Mouse (Mus musculus): Measurements from ENCODE around the gene Bmp4. TPM values are rescaled to one million over a fixed set of nuclear protein-coding genes. Genes with fewer than 3 reads are reported as not detected.

Gene Bmp4
- polyA plus RNA-seq, 1 experiment from 2014 or later = 10.3 TPM

DNA sequence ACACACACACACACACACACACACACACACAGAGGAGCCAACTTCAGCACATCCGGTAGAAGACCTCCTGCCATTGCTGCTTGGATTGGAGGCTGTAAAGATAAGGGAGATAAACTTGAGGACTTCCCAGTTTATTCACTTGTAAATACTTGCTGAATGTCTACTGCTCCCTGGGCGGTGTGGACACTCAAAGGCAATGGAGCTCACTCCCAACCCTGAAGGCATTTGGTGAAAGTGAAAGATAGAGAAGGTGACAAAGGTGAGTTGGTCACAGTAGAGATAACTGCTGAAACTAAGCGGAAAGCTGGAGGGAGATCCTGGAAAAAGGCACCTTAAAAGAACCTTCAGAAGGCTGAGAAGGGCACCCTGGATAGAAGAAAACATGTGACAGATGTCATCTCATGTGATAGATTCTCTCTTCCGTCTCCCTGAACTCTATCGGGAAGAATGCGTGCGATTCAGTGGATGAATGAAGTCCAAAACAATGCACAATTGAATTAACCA is 22.1 kb upstream of the Bmp4 start:
- Histone ChIP-seq H3K4me1 (replicated peaks; ENCODE audit: control insufficient read depth, insufficient read depth, low read length) (no peaks in the 10 kb centered on the region), H3K4me3 (ENCODE audit: low read depth, low read length) (no peak overlapping the region), H3K9ac (ENCODE audit: low read depth, low read length) (no peak overlapping the region), H3K27ac (ENCODE audit: low read depth, low read length) (no peak overlapping the region), H3K27me3 (replicated peaks; ENCODE audit: control insufficient read depth, insufficient read depth, low read length) (no peaks in the 10 kb centered on the region), H3K9me3 (ENCODE audit: control insufficient read depth, low read length) (no peaks in the 10 kb centered on the region), H3K4me2 (no peak overlapping the region), H3K36me3 (ENCODE audit: control insufficient read depth, insufficient read depth, low read length) (no peaks in the 10 kb centered on the region)
- no peak for ATAC-seq (replicated peaks; ENCODE audit: low FRiP score)
- DNase-seq (ENCODE audit: low spot score) = no peak
- WGBS = 72% methylated on average over 7 of the region's 7 CpGs

DNA sequence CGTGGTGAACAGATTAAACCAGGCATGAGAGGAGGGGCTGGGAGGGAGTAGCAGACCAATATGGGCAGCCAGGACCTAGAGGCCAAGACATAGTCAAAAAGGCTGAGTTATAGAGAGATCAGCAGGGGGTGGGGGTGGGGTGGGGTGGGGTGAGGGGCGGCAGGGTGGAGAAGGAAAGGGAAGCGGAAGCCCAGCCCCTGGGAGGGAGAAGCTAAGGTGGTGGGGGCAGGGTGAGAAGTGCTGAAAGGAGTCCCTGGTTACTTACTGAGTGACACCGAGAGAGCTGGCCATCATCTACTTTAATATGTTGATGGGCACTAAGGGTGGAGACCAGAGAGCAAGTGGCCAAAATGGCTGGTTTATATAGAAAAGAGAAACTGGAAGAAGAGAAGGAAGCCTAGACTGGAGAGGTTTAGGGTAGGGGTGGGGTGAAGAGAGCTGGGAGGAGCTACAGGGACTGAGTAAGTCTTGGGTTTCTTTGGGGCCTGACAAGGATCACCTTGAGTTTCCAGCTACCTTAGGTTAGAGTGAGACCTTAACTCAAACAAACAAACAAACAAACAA is 20.2 kb upstream of the Bmp4 start:
- Histone ChIP-seq H3K9ac (ENCODE audit: low read depth, low read length) (no peak overlapping the region), H3K4me1 (replicated peaks; ENCODE audit: control insufficient read depth, insufficient read depth, low read length) (no peaks in the 10 kb centered on the region), H3K4me3 (ENCODE audit: low read depth, low read length) (no peak overlapping the region), H3K4me2 (peak overlapping the region; percentile 15; the same call in 1 of the 2 replicates), H3K36me3 (ENCODE audit: control insufficient read depth, insufficient read depth, low read length) (no peaks in the 10 kb centered on the region), H3K9me3 (ENCODE audit: control insufficient read depth, low read length) (no peaks in the 10 kb centered on the region), H3K27me3 (replicated peaks; ENCODE audit: control insufficient read depth, insufficient read depth, low read length) (no peaks in the 10 kb centered on the region), H3K27ac (ENCODE audit: low read depth, low read length) (no peak overlapping the region)
- 0 out of 2 replicates have a peak, but pooled peaks have one; percentile 31 for ATAC-seq (replicated peaks; ENCODE audit: low FRiP score)
- DNase-seq (ENCODE audit: low spot score) = no peak
- 28% methylated on average over 4 of the region's 4 CpGs for WGBS

DNA sequence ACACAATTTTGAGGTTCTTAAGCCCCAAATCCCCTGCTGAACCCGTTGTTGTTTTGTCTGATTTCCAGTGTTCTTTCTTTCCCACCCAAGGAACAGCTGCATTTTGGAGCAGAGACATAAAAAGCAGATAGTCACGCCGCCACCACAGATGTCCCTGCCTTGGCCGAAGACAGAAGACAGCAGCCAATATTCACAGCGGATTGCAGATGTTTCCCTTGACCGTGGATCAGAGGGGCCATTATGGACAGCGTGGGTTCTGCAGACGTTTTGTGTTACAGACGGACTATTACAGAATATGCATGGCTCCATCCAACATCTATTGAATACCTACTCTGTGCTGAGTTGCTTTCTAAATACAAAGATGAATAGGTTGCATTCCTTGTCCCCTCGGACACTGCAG is 18.5 kb upstream of the Bmp4 start:
- Histone ChIP-seq H3K27ac (ENCODE audit: low read depth, low read length) (no peak overlapping the region), H3K9me3 (ENCODE audit: control insufficient read depth, low read length) (no peaks in the 10 kb centered on the region), H3K4me3 (ENCODE audit: low read depth, low read length) (no peak overlapping the region), H3K4me1 (replicated peaks; ENCODE audit: control insufficient read depth, insufficient read depth, low read length) (no peaks in the 10 kb centered on the region), H3K36me3 (ENCODE audit: control insufficient read depth, insufficient read depth, low read length) (no peaks in the 10 kb centered on the region), H3K9ac (ENCODE audit: low read depth, low read length) (no peak overlapping the region), H3K4me2 (no peak overlapping the region), H3K27me3 (replicated peaks; ENCODE audit: control insufficient read depth, insufficient read depth, low read length) (no peaks in the 10 kb centered on the region)
- ATAC-seq (replicated peaks; ENCODE audit: low FRiP score) = no peak
- WGBS = 88% methylated on average over 10 of the region's 10 CpGs
- no peak for DNase-seq (ENCODE audit: low spot score)

DNA sequence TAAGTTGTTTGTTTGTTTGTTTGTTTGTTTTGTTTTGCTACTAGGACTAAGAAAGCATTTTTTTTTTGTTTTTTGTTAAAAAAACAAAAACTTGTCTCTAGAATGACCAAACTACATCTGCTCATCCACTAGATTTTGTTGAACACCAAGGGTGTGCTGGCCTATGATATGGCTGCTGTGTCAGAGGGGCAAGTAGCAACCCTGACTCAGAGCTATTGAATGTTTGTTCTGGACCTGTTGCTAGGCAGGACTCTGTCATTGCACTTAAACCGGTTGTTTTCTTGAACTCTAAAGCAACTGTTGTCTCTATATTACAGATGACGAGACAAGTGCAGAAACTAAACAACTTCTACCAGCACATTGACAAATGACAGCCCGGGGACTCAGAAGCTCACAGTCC is 17.9 kb upstream of the Bmp4 start:
- H3K36me3 ChIP-seq (ENCODE audit: control insufficient read depth, insufficient read depth, low read length) = no peaks in the 10 kb centered on the region
- H3K27ac ChIP-seq (ENCODE audit: low read depth, low read length) = no peak overlapping the region
- H3K4me1 ChIP-seq (replicated peaks; ENCODE audit: control insufficient read depth, insufficient read depth, low read length) = no peaks in the 10 kb centered on the region
- no peak overlapping the region for H3K4me3 ChIP-seq (ENCODE audit: low read depth, low read length)
- 80% methylated on average over 3 of the region's 3 CpGs for WGBS
- no peak for DNase-seq (ENCODE audit: low spot score)
- no peak overlapping the region for H3K4me2 ChIP-seq
- no peaks in the 10 kb centered on the region for H3K27me3 ChIP-seq (replicated peaks; ENCODE audit: control insufficient read depth, insufficient read depth, low read length)
- ATAC-seq (replicated peaks; ENCODE audit: low FRiP score) = no peak
- no peak overlapping the region for H3K9ac ChIP-seq (ENCODE audit: low read depth, low read length)
- no peaks in the 10 kb centered on the region for H3K9me3 ChIP-seq (ENCODE audit: control insufficient read depth, low read length)

DNA sequence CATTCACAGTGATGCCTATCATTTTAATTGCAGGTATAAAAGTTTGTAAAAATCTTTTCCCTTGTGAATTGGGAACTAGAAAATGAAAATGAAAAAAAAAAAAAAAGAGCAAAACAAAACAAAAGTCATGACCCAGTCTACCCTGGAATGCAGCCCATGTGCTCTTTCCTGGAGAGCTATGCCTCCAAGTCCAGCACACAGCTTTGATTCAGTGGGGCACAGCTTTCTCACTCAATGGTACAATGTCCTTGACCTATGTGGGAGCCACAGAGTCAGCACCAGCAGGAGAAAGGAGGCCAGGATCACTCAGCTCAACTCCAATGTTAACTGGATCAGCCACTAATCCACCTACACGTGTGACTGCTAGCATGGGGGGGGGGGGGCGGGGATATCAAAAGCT is 9.5 kb upstream of the Bmp4 start:
- H3K27me3 ChIP-seq (replicated peaks; ENCODE audit: control insufficient read depth, insufficient read depth, low read length) = peaks cover 30% of the 10 kb centered on the region
- WGBS = 71% methylated on average over 2 of the region's 2 CpGs

DNA sequence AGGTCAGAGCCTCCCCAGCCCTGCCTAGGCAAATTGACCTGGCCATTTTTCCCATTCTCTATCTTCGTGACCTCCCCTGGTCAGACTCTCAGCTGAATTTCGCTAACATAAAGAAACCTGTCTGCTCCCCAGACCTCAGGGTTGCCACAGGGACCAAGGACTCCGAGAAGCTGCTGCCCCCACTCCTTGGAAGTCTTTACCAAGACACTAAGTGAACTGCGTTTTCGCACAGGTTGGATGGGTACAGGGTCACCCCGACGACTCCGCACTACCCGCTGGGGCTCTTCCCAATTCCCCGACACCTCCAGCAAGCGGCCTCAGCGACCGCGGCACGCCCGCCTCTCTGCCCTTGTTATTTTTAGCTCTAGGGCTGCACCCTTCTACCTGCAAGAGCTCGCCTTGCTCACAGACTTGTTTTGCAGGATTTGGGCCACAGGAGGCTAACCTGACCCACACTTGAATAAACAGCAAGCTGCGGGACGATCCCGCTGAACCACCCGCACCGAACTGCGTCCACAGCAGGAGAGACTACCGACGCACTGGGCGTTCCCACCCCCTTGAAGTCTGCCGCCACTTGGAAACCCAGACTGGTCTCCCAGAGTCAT is 7.7 kb upstream of the Bmp4 start:
- H3K4me2 ChIP-seq = peak overlapping the region; percentile 63
- no peaks in the 10 kb centered on the region for H3K9me3 ChIP-seq (ENCODE audit: control insufficient read depth, low read length)
- H3K27ac ChIP-seq (ENCODE audit: low read depth, low read length) = no peak overlapping the region
- H3K36me3 ChIP-seq (ENCODE audit: control insufficient read depth, insufficient read depth, low read length) = no peaks in the 10 kb centered on the region
- DNase-seq (ENCODE audit: low spot score) (no peak), ATAC-seq (replicated peaks; ENCODE audit: low FRiP score) (no peak)
- WGBS = 2% methylated on average over 27 of the region's 27 CpGs
- H3K4me1 ChIP-seq (replicated peaks; ENCODE audit: control insufficient read depth, insufficient read depth, low read length) = peaks cover 5% of the 10 kb centered on the region
- H3K4me3 ChIP-seq (ENCODE audit: low read depth, low read length) = peak overlapping the region; percentile 34
- H3K9ac ChIP-seq (ENCODE audit: low read depth, low read length) = 0 out of 2 replicates have a peak overlapping the region, but pooled peaks have one; percentile 40
- peaks cover 30% of the 10 kb centered on the region for H3K27me3 ChIP-seq (replicated peaks; ENCODE audit: control insufficient read depth, insufficient read depth, low read length)

More for the DNA sequence above, 9.5 kb upstream of the Bmp4 start:
- no peak for ATAC-seq (replicated peaks; ENCODE audit: low FRiP score)
- no peak for DNase-seq (ENCODE audit: low spot score)
- Histone ChIP-seq H3K4me1 (replicated peaks; ENCODE audit: control insufficient read depth, insufficient read depth, low read length) (peaks cover 5% of the 10 kb centered on the region), H3K36me3 (ENCODE audit: control insufficient read depth, insufficient read depth, low read length) (no peaks in the 10 kb centered on the region), H3K4me2 (no peak overlapping the region), H3K27ac (ENCODE audit: low read depth, low read length) (no peak overlapping the region), H3K9me3 (ENCODE audit: control insufficient read depth, low read length) (no peaks in the 10 kb centered on the region), H3K9ac (ENCODE audit: low read depth, low read length) (no peak overlapping the region), H3K4me3 (ENCODE audit: low read depth, low read length) (no peak overlapping the region)

DNA sequence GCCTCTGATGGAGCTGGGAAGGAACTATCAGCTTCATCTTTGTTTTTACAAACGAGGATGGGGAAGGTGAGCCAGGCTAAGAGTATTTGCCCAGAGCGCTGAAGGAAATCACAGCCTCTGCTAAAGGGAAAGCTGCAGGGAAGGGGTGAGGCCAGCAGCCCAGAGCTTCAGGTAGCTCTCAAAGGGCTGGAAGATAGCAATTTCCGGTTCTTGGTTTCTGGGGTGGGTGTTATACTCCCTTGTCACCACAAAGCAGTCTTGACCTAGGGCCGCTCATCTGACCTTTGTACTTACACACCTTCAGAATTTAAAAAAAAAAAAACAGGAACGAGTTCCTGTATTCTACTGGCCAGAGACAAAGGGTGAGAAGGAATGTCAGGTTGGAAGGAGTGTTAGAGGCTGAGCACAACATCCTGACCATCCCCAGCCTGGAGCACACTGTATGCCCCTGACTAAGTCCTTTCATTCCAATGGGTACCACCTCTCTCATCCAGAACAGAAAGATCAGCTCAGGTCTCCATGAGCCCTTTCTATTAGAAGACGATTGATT is 1.2 kb upstream of the Bmp4 start:
- no peak overlapping the region for H3K4me2 ChIP-seq
- no peak for DNase-seq (ENCODE audit: low spot score)
- no peaks in the 10 kb centered on the region for H3K36me3 ChIP-seq (ENCODE audit: control insufficient read depth, insufficient read depth, low read length)
- no peak overlapping the region for H3K9ac ChIP-seq (ENCODE audit: low read depth, low read length)
- H3K27me3 ChIP-seq (replicated peaks; ENCODE audit: control insufficient read depth, insufficient read depth, low read length) = peaks cover 67% of the 10 kb centered on the region
- H3K9me3 ChIP-seq (ENCODE audit: control insufficient read depth, low read length) = no peaks in the 10 kb centered on the region
- H3K27ac ChIP-seq (ENCODE audit: low read depth, low read length) = no peak overlapping the region
- no peak for ATAC-seq (replicated peaks; ENCODE audit: low FRiP score)
- peaks cover 8% of the 10 kb centered on the region; the same call in 1 of the 2 replicates for H3K4me1 ChIP-seq (replicated peaks; ENCODE audit: control insufficient read depth, insufficient read depth, low read length)
- WGBS = 39% methylated on average over 6 of the region's 6 CpGs
- no peak overlapping the region for H3K4me3 ChIP-seq (ENCODE audit: low read depth, low read length)

DNA sequence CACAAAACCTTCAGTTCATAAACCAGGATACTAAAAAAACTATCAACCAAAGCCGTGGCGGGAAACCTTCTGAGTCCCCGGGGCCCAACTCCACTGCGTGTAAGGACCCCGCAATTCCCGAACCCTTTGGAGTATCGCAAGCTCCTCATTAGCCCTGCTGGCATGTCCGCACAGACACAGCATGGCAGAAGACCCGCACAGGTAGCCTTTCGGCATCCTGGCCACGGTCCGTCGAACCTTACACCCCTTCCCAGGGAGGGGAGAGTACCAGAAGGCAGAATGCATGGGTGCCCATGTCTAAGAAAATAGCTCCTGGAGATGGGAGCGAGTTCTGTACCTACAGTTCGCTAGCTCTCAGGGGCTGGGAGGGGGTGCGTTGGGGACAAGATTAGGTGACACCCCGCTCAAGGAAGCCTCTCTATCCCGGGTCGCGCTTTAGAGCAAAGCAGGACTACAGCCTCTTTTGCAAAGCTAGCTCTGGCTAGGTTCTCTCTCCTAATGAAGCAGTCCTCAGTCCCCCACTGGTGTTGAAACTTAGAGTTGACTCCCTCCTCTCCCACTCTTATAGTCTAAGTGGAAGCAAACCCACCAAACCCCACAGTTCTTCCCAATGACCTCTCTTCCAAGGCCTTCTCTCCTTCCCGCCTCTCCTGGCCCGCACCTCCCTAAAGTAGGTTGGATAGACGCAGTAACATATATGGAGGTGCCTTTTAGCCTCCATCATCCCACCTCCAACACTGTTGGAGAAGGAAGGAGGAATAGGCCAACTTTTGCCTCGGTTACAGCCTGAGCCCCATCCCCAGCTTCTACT is 826 bp downstream of the Bmp4 start:
- peak overlapping the region; percentile 58 for H3K4me2 ChIP-seq
- H3K4me1 ChIP-seq (replicated peaks; ENCODE audit: control insufficient read depth, insufficient read depth, low read length) = peaks cover 14% of the 10 kb centered on the region
- H3K9me3 ChIP-seq (ENCODE audit: control insufficient read depth, low read length) = no peaks in the 10 kb centered on the region
- no peak overlapping the region for H3K9ac ChIP-seq (ENCODE audit: low read depth, low read length)
- peak overlapping the region; percentile 58 for H3K4me3 ChIP-seq (ENCODE audit: low read depth, low read length)
- H3K27me3 ChIP-seq (replicated peaks; ENCODE audit: control insufficient read depth, insufficient read depth, low read length) = peaks cover 81% of the 10 kb centered on the region
- no peak for DNase-seq (ENCODE audit: low spot score)
- no peak for ATAC-seq (replicated peaks; ENCODE audit: low FRiP score)
- 7% methylated on average over 24 of the region's 24 CpGs for WGBS
- no peak overlapping the region for H3K27ac ChIP-seq (ENCODE audit: low read depth, low read length)
- H3K36me3 ChIP-seq (ENCODE audit: control insufficient read depth, insufficient read depth, low read length) = no peaks in the 10 kb centered on the region
